Mouse (Mus musculus) liver, embryonic 14.5 days (tissue): Measurements from ENCODE around the gene Chuk. TPM values are rescaled to one million over a fixed set of nuclear protein-coding genes. Genes with fewer than 3 reads are reported as not detected.

Experiments used
- ATAC-seq: fragments of 200-750 bp; cut with Nextera tagmentation; 2 replicates; pipeline ENCODE4 v1.8.0; 2017; ENCODE audit warnings: moderate number of reproducible peaks, mild to moderate bottlenecking, moderate library complexity; ENCODE audit not compliant: insufficient read depth
- DNase-seq, 3 experiments: peaks; one replicate each; pipeline ENCODE4 v3.0.0-alpha.2; 2012 to 2013; ENCODE audit warnings: low read depth in 3 of 3, low spot score in 3 of 3
- H3K27ac ChIP-seq: fragments of 300-500 bp; sonication (generic); 2 replicates; pipeline ENCODE4 v1.5.1; 2014; ENCODE audit warnings: moderate library complexity, mild to moderate bottlenecking, control low read depth, inconsistent platforms
- H3K27me3 ChIP-seq: fragments of 300-500 bp; sonication (generic); 2 replicates; pipeline ENCODE4 v1.6.1; 2014; ENCODE audit warnings: mild to moderate bottlenecking, low read length, moderate library complexity; ENCODE audit not compliant: control insufficient read depth, insufficient read depth
- H3K36me3 ChIP-seq: fragments of 300-500 bp; sonication (generic); replicated peaks from 2 replicates; pipeline ENCODE4 v1.6.1; 2014; ENCODE audit warnings: low read depth; ENCODE audit not compliant: control insufficient read depth, insufficient read depth
- H3K4me1 ChIP-seq, 2 experiments: fragments of 200-500 bp in 1 of 2; fragments of 300-500 bp in 1 of 2; sonication (generic) in 1 of 2; replicated peaks; 2 replicates each; pipeline ENCODE4 v1.6.1; 2012 to 2014; ENCODE audit warnings: antibody characterized with exemption in 1 of 2, inconsistent platforms in 1 of 2, low read length in 1 of 2; ENCODE audit not compliant: control insufficient read depth in 2 of 2, insufficient read depth in 2 of 2
- H3K4me2 ChIP-seq: fragments of 300-500 bp; sonication (generic); 2 replicates; pipeline ENCODE4 v1.6.1; 2014; ENCODE audit warnings: low read depth, mild to moderate bottlenecking, control low read depth, moderate library complexity
- H3K4me3 ChIP-seq, 2 experiments: fragments of 200-500 bp in 1 of 2; fragments of 300-500 bp in 1 of 2; sonication (generic) in 1 of 2; 2 replicates each; pipeline ENCODE4 v1.5.1; 2012 to 2014; ENCODE audit warnings: low read depth in 2 of 2, low read length in 2 of 2, mild to moderate bottlenecking in 2 of 2, control low read depth in 1 of 2, inconsistent platforms in 1 of 2, moderate library complexity in 1 of 2; ENCODE audit not compliant: insufficient read depth in 1 of 2
- H3K9ac ChIP-seq: fragments of 300-500 bp; sonication (generic); replicated peaks from 2 replicates; pipeline ENCODE4 v1.6.1; 2014; ENCODE audit warnings: mild to moderate bottlenecking, control low read depth, moderate library complexity
- H3K9me3 ChIP-seq: fragments of 300-500 bp; sonication (generic); 2 replicates; pipeline ENCODE4 v1.6.1; 2016; ENCODE audit warnings: low read length, mixed read lengths; ENCODE audit not compliant: control insufficient read depth
- CTCF ChIP-seq: IDR thresholded peaks from 2 replicates; pipeline ENCODE4 v1.5.1; 2016; ENCODE audit warnings: antibody characterized with exemption, low read depth, control low read depth
- EP300 ChIP-seq: IDR thresholded peaks from 2 replicates; pipeline ENCODE4 v1.6.1; 2016; ENCODE audit warnings: antibody characterized with exemption, low read depth
- WGBS: fragments of 180-500 bp; shearing (Covaris S2); extraction: QIAGEN DNeasy Blood & Tissue Kit; methylation state at CpG from one replicate; pipeline ENCODE4 v1.1.7; 2014; ENCODE audit not compliant: insufficient replicate concordance; 5-methylcytosine and 5-hydroxymethylcytosine counted together
- polyA plus RNA-seq, 2 experiments: library from polyadenylated mRNA; depleted of rRNA in 1 of 2; stranded (reverse) in 1 of 2; unstranded in 1 of 2; fragments of >200 nt; fragmentation: Nextera tagmentation in 1 of 2; extraction: Ambion mirVana in 1 of 2; gene quantifications; 2 replicates each; pipeline versions ENCODE4 v1.2.1 to v1.2.3; 2012 to 2014

The Chuk gene
- polyA plus RNA-seq, 2 experiments, result 20.7 to 21.0 TPM

DNA sequence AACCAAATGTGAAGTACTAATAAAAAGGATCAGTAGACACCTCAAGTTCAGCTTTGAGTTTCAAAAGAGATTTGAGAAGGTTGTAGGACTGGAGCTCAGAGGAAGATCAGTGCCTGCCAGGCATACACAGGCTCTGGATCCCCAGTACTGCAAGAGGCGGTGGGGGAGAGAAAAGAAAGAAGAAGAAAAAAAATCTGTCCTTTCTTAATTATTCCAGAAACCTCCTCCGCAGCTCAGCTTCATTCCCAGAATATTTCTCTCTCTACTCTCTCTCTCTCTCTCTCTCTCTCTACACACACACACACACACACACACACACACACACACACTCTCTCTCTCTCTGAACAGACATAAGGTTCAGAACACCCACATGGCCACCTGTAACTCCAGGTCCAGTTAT lies 27.3 kb downstream of the Chuk start:
- Histone ChIP-seq H3K9ac (no peak overlapping the region), H3K36me3 (peaks cover 11% of the 10 kb centered on the region), H3K9me3 (no peaks in the 10 kb centered on the region), H3K27me3 (no peaks in the 10 kb centered on the region), H3K4me2 (no peak overlapping the region), H3K4me1 (no peaks in the 10 kb centered on the region), H3K4me3 (no peak overlapping the region), H3K27ac (no peak overlapping the region)
- ATAC-seq, result no peak
- WGBS, result 67% methylated on average over 2 of the region's 2 CpGs
- DNase-seq, result no peak
- no peak for TF ChIP-seq EP300
- no peak for TF ChIP-seq CTCF

DNA sequence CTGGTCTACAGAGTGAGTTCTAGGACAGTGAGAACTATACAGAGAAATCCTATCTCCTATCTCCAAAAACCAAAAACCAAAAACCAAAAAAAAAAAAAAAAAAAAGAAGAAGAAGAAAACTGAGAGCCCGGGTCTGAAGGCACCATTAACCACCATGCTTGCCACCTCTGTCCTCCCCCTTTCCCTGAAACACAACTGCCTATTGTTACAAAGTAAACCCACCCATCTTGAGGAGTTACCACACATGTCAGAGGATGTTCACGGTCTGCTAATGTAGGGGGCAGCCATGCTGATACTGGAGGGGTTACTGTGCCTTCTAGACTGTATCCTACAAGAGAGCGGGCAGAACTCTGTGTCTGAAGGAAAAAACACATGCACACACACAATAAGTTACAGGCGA lies 30.3 kb downstream of the Chuk start:
- no peak overlapping the region for H3K4me3 ChIP-seq
- H3K9me3 ChIP-seq, result no peaks in the 10 kb centered on the region
- H3K4me2 ChIP-seq, result no peak overlapping the region
- no peak overlapping the region for H3K27ac ChIP-seq
- H3K4me1 ChIP-seq, result no peaks in the 10 kb centered on the region
- no peak overlapping the region for H3K9ac ChIP-seq
- no peak for DNase-seq
- H3K36me3 ChIP-seq, result peaks cover 6% of the 10 kb centered on the region
- TF ChIP-seq CTCF, result no peak
- TF ChIP-seq EP300, result no peak
- 66% methylated on average over 4 of the region's 4 CpGs for WGBS
- ATAC-seq, result no peak
- no peaks in the 10 kb centered on the region for H3K27me3 ChIP-seq

DNA sequence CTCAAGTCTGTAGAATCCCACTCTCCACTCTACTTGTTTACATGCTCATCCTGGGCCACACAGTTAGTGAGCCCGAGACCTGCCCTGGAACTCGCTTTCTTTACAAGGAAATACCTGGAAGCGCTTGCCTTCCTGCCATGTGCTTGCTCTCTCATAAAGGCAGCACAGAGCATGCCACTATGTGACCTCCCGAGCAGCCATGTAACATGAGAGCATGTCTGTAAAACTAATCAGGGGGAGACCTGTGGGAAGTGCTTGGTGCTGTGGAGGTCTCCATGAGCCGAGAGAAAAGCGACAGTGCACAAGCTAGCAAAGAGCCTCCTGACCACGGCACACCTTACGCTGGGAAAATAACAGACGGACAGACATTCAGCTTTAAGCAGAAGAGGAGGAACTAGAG lies 30.8 kb downstream of the Chuk start:
- H3K27me3 ChIP-seq, result no peaks in the 10 kb centered on the region
- no peak overlapping the region for H3K4me2 ChIP-seq
- no peaks in the 10 kb centered on the region for H3K9me3 ChIP-seq
- ATAC-seq (no peak), DNase-seq (no peak)
- H3K27ac ChIP-seq, result no peak overlapping the region
- H3K9ac ChIP-seq, result no peak overlapping the region
- peaks cover 6% of the 10 kb centered on the region for H3K36me3 ChIP-seq
- H3K4me3 ChIP-seq, result no peak overlapping the region
- H3K4me1 ChIP-seq, result no peaks in the 10 kb centered on the region
- no peak for TF ChIP-seq EP300
- no peak for TF ChIP-seq CTCF
- WGBS, result 89% methylated on average over 9 of the region's 9 CpGs

DNA sequence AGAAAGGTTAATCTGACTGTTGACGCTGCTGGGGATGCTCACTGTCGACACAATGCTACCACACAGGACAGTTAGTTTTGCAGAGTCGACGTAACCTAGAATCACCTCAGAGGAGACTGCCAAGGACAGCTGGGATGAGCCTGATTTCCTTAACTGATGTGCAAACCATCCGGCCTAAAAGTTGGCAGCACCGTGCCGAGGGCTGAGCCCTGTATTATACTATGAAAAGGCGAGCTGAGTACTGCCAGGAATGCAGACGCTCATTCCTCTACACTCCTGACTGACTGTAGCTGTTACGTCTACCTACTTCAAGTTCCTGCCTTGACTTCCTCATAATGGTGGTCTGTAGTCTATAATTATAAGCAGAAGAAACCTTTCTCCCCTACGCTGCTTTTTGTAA lies 32.3 kb downstream of the Chuk start:
- WGBS, result 74% methylated on average over 11 of the region's 11 CpGs

DNA sequence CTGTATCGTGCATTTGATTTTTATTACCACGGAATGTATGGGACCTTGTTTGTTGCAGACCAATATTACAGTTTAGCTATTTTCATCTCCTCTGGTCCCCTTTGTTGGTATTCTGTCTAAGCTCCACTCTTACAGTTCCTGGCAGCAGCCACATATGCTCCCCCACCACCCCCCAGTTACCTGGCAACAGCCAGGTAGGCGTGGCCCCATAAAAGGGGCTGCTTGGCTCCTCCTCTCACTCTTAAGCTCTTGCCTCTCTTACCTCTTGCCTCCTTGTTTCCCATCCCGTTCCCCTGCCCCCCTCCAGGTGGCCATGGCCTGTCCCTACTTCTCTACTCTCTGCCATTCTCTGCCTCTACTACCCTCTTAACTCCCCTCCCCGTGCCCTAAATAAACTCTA lies 36.1 kb downstream of the Chuk start:
- H3K27ac ChIP-seq, result no peak overlapping the region
- 77% methylated on average over 5 of the region's 5 CpGs for WGBS
- no peak for TF ChIP-seq EP300
- H3K4me2 ChIP-seq, result no peak overlapping the region
- no peaks in the 10 kb centered on the region for H3K9me3 ChIP-seq
- H3K4me3 ChIP-seq, result no peak overlapping the region
- peaks cover 0 to 14% of the 10 kb centered on the region in 2 experiments; a peak in 3 of 4 replicates for H3K4me1 ChIP-seq
- DNase-seq (no peak), ATAC-seq (no peak)
- no peaks in the 10 kb centered on the region for H3K27me3 ChIP-seq
- H3K36me3 ChIP-seq, result no peaks in the 10 kb centered on the region; the same call in 1 of the 2 replicates
- H3K9ac ChIP-seq, result no peak overlapping the region

More for the DNA sequence above, 32.3 kb downstream of the Chuk start:
- no peaks in the 10 kb centered on the region for H3K9me3 ChIP-seq
- H3K27me3 ChIP-seq, result no peaks in the 10 kb centered on the region
- peaks cover 0 to 1% of the 10 kb centered on the region in 2 experiments; a peak in 1 of 4 replicates for H3K4me1 ChIP-seq
- no peak overlapping the region for H3K9ac ChIP-seq
- H3K36me3 ChIP-seq, result peaks cover 3% of the 10 kb centered on the region
- H3K4me3 ChIP-seq, result no peak overlapping the region
- ATAC-seq (no peak), DNase-seq (no peak)
- no peak overlapping the region for H3K27ac ChIP-seq
- H3K4me2 ChIP-seq, result no peak overlapping the region
- no peak for TF ChIP-seq CTCF
- no peak for TF ChIP-seq EP300
